Mouse (Mus musculus): ENCODE results near the gene Gm5737.

DNA sequence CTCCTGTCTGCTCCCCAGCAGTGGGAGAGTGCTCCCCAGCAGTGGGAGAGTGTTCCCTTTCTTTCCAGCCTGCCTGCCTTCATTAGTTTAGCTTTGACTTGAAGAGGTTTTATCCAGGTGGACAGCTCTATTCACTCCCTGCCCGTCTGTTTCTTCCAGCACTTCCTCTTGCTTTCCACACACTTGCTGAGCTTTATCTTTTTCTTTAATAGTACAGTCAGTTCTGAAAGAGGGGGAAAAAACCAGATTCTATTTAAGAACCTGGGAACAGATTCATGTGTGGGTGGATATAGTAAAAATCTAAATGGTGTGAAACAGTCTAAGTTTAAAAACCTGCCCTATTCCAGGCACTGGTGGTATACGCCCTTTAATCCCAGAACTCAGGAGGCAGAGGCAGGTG is 12.9 kb downstream of the Gm5737 start:
- TF ChIP-seq CTCF (conservative IDR thresholded peaks at IDR 0.05; ENCODE audit: insufficient read depth, insufficient read length, low read depth, low read length) (no peak), POLR2A (IDR thresholded peaks at IDR 0.05; ENCODE audit: low read depth, low read length) (no peak)
